Mouse (Mus musculus): ENCODE measurements around the gene Cdkn2aipnl. TPM values are rescaled to one million over a fixed set of nuclear protein-coding genes. Genes with fewer than 3 reads are reported as not detected.

Cdkn2aipnl gene
- polyA plus RNA-seq, 1 experiment from 2014 or later: 139 TPM

DNA sequence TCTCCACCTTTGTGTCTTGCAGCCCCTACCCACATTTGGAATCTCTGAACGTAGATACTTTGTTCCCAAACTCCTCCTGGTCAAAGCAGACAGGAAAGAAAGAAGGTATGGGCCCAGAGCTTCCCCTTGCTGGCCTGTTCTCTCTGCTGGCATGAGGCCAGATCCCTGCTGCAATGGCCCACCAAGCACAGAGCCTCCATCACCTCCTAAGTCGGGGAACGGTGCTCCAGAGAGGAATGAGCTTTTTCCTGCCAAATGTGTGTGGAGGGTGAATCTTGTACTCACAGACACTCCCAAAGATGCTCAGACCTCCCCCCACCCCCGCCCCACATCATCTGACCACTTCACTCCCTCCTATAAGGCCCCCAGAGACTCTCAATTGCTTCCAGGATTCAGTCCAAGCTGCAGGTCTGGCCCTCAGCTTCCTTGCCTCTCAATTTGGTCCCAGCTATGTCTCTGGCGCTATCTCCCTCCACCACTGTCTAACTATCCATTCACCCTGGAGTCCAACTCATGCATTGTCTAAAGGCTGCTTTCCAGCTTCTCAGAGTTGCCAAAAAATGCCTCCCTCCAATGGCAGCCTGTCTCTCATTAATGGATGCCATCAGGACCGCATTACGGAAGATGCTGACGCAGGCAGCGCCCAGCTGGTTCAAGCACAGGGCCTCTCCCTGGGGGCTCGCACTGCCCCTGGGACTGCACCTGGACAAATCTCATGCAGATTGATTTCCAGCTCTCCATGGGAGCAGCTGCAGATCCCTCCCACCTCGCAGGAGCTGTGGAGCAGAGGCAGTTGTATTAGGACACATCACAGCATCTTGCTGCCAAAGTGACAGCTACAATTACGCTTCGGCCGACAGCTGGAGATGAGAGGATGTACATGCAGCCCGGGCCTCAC lies 24.6 kb upstream of the Cdkn2aipnl start:
- Histone ChIP-seq H3K9ac (ENCODE audit: low read length) (no peak overlapping the region), H3K27ac (ENCODE audit: low read depth, low read length) (no peak overlapping the region)

DNA sequence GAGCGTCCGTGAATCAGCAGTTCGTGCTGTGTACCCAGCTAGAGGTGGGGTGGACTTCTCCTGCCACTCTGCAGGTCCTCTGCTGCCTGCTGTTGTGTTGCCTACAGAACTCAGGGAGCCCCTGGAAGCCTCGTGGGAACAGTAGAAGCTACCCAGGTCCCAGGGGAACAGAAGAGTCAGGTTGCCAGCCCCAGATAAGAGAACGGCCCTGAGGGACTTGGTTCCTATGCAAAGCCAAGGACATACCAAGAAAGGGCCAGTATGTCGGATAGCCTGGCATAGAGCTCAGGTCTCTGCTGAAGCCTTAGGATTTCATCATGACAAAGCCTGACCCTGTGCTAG lies 24.0 kb upstream of the Cdkn2aipnl start:
- no peak overlapping the region for H3K4me3 ChIP-seq (ENCODE audit: low read depth, low read length)
- H3K36me3 ChIP-seq (ENCODE audit: control insufficient read depth, insufficient read depth, low read length): no peaks in the 10 kb centered on the region
- ATAC-seq (ENCODE audit: insufficient read depth, low FRiP score, low TSS enrichment) (no peak), DNase-seq (ENCODE audit: low spot score) (peak; percentile 19)
- H3K4me1 ChIP-seq (ENCODE audit: control insufficient read depth, insufficient read depth, low read length): 0 out of 2 replicates have a peak, but pooled peaks cover 3% of the 10 kb centered on the region
- no peak overlapping the region for H3K9ac ChIP-seq (ENCODE audit: low read length)
- no peaks in the 10 kb centered on the region for H3K27me3 ChIP-seq (ENCODE audit: control insufficient read depth, insufficient read depth, low read length)
- 62% methylated on average over 6 of the region's 6 CpGs for WGBS
- no peaks in the 10 kb centered on the region for H3K9me3 ChIP-seq (ENCODE audit: control insufficient read depth, low read length)
- no peak overlapping the region for H3K27ac ChIP-seq (ENCODE audit: low read depth, low read length)
- H3K4me2 ChIP-seq (ENCODE audit: low read depth): no peak overlapping the region

More for the DNA sequence above, 24.6 kb upstream of the Cdkn2aipnl start:
- WGBS: 71% methylated on average over 15 of the region's 15 CpGs
- H3K4me2 ChIP-seq (ENCODE audit: low read depth): no peak overlapping the region
- no peaks in the 10 kb centered on the region for H3K36me3 ChIP-seq (ENCODE audit: control insufficient read depth, insufficient read depth, low read length)
- no peaks in the 10 kb centered on the region for H3K9me3 ChIP-seq (ENCODE audit: control insufficient read depth, low read length)
- no peak for DNase-seq (ENCODE audit: low spot score)
- H3K27me3 ChIP-seq (ENCODE audit: control insufficient read depth, insufficient read depth, low read length): no peaks in the 10 kb centered on the region
- 0 out of 2 replicates have a peak, but pooled peaks cover 3% of the 10 kb centered on the region for H3K4me1 ChIP-seq (ENCODE audit: control insufficient read depth, insufficient read depth, low read length)
- H3K4me3 ChIP-seq (ENCODE audit: low read depth, low read length): no peak overlapping the region
- ATAC-seq (ENCODE audit: insufficient read depth, low FRiP score, low TSS enrichment): no peak

DNA sequence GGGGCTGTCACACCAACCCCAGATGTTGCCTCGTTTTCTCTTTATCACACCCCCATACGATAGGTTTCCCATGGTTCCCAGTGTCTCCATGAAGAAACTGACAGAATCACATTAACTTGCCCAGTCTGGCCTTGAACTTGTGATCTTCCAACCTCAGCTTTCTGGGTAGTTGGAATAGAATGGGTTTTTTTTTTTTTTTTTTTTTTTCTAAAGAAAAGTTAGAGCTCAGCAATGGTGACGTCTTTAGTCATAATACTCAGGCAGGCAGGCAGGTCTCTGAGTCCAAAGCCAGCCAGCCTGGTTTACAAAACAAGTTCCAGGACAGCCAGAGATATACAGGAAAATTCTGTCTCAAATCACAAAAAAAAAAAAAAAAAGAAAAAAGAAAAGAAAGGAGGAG lies 23.2 kb upstream of the Cdkn2aipnl start:
- no peaks in the 10 kb centered on the region for H3K27me3 ChIP-seq (ENCODE audit: control insufficient read depth, insufficient read depth, low read length)
- H3K36me3 ChIP-seq (ENCODE audit: control insufficient read depth, insufficient read depth, low read length): no peaks in the 10 kb centered on the region
- H3K4me2 ChIP-seq (ENCODE audit: low read depth): no peak overlapping the region
- no peak overlapping the region for H3K4me3 ChIP-seq (ENCODE audit: low read depth, low read length)
- no peak for ATAC-seq (ENCODE audit: insufficient read depth, low FRiP score, low TSS enrichment)
- no peaks in the 10 kb centered on the region for H3K9me3 ChIP-seq (ENCODE audit: control insufficient read depth, low read length)
- 79% methylated on average over 3 of the region's 3 CpGs for WGBS
- 0 out of 2 replicates have a peak, but pooled peaks cover 3% of the 10 kb centered on the region for H3K4me1 ChIP-seq (ENCODE audit: control insufficient read depth, insufficient read depth, low read length)
- no peak overlapping the region for H3K9ac ChIP-seq (ENCODE audit: low read length)
- H3K27ac ChIP-seq (ENCODE audit: low read depth, low read length): no peak overlapping the region
- no peak for DNase-seq (ENCODE audit: low spot score)

DNA sequence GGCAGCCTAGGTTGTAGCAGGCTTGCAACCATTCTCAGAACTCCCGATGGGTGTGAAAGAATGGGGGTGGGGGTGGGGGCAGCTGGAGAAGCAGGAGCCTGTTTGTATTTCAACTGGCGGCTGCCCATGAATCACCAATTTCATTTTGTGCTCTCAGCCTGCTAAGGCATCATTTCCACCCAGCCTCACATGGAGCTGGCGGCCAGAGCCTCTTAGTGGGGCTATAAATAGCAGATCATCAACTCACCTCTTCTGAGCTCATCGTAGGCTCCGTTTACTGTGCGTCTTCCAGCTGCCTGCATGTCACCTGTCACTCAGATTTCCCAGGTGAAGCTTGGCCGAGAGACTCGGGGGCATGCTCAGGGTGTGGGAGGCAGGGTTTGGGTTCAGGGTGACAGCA lies 21.9 kb upstream of the Cdkn2aipnl start:
- Histone ChIP-seq H3K27me3 (ENCODE audit: control insufficient read depth, insufficient read depth, low read length) (no peaks in the 10 kb centered on the region), H3K9ac (ENCODE audit: low read length) (no peak overlapping the region), H3K4me2 (ENCODE audit: low read depth) (no peak overlapping the region), H3K4me1 (ENCODE audit: control insufficient read depth, insufficient read depth, low read length) (0 out of 2 replicates have a peak, but pooled peaks cover 3% of the 10 kb centered on the region), H3K36me3 (ENCODE audit: control insufficient read depth, insufficient read depth, low read length) (no peaks in the 10 kb centered on the region), H3K9me3 (ENCODE audit: control insufficient read depth, low read length) (no peaks in the 10 kb centered on the region), H3K4me3 (ENCODE audit: low read depth, low read length) (no peak overlapping the region), H3K27ac (ENCODE audit: low read depth, low read length) (no peak overlapping the region)
- DNase-seq (ENCODE audit: low spot score) (no peak), ATAC-seq (ENCODE audit: insufficient read depth, low FRiP score, low TSS enrichment) (no peak)
- WGBS: 29% methylated on average over 8 of the region's 8 CpGs

DNA sequence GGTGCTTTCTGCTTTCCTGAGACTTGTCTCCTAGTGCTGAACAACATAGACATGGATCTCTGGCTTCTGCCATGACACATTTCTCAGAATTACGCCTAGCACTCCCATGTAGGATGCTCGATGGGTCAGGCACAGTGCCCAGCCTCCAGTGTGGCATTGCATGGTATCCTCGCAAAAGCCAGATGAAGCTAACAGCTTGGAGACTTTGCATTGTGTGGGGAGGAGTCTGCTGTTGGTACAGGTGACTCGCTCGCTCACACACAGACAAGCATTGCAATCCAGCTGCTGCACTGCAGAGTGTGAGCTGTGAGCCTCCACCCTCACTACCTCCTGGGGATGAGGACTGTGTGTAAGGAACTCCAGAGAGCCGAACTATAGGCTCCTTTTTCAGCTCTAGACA lies 21.3 kb upstream of the Cdkn2aipnl start:
- Histone ChIP-seq H3K4me3 (ENCODE audit: low read depth, low read length) (no peak overlapping the region), H3K4me1 (ENCODE audit: control insufficient read depth, insufficient read depth, low read length) (0 out of 2 replicates have a peak, but pooled peaks cover 3% of the 10 kb centered on the region), H3K4me2 (ENCODE audit: low read depth) (no peak overlapping the region), H3K9ac (ENCODE audit: low read length) (no peak overlapping the region), H3K36me3 (ENCODE audit: control insufficient read depth, insufficient read depth, low read length) (no peaks in the 10 kb centered on the region), H3K27ac (ENCODE audit: low read depth, low read length) (no peak overlapping the region), H3K27me3 (ENCODE audit: control insufficient read depth, insufficient read depth, low read length) (no peaks in the 10 kb centered on the region), H3K9me3 (ENCODE audit: control insufficient read depth, low read length) (no peaks in the 10 kb centered on the region)
- ATAC-seq (ENCODE audit: insufficient read depth, low FRiP score, low TSS enrichment) (no peak), DNase-seq (ENCODE audit: low spot score) (no peak)
- 73% methylated on average over 6 of the region's 6 CpGs for WGBS

DNA sequence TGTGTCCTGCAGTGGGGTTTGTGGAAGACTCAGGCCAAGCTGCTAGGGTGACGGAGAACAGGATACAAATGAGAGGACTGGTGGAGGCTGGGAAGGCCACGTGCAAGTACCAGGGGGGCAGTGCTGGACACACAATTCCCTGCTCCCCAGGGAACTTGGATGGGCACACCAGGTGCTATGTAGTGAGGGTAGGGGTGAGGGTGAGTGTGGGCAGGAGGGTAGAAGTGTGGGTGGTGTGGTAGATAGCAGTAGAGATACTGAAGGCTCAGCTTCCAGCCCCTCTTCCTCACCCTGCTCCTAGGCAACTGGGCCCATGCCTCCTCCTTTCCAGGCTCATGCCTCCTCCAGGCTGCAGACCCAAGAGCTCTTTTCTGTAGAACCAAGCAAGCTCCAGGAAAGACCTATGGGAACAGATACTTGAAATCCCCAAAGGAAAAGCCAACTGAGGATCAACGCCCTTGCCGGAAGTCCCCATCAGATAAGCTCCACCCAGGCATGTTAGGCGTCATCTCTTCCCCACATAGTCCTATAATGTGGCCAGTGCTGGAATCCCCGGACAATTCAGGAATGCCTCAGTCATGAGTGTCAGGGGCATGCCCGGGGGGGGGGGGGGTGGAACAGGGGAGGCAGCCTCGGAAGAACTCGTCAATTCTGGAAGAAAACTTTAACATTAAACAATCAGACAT lies 18.2 kb upstream of the Cdkn2aipnl start:
- H3K27ac ChIP-seq (ENCODE audit: low read depth, low read length): no peak overlapping the region
- DNase-seq (ENCODE audit: low spot score): no peak
- WGBS: 85% methylated on average over 9 of the region's 9 CpGs
- H3K36me3 ChIP-seq (ENCODE audit: control insufficient read depth, insufficient read depth, low read length): no peaks in the 10 kb centered on the region
- H3K9ac ChIP-seq (ENCODE audit: low read length): no peak overlapping the region
- H3K4me3 ChIP-seq (ENCODE audit: low read depth, low read length): no peak overlapping the region
- H3K4me2 ChIP-seq (ENCODE audit: low read depth): no peak overlapping the region
- H3K4me1 ChIP-seq (ENCODE audit: control insufficient read depth, insufficient read depth, low read length): no peaks in the 10 kb centered on the region
- H3K9me3 ChIP-seq (ENCODE audit: control insufficient read depth, low read length): no peaks in the 10 kb centered on the region
- H3K27me3 ChIP-seq (ENCODE audit: control insufficient read depth, insufficient read depth, low read length): no peaks in the 10 kb centered on the region
- no peak for ATAC-seq (ENCODE audit: insufficient read depth, low FRiP score, low TSS enrichment)

DNA sequence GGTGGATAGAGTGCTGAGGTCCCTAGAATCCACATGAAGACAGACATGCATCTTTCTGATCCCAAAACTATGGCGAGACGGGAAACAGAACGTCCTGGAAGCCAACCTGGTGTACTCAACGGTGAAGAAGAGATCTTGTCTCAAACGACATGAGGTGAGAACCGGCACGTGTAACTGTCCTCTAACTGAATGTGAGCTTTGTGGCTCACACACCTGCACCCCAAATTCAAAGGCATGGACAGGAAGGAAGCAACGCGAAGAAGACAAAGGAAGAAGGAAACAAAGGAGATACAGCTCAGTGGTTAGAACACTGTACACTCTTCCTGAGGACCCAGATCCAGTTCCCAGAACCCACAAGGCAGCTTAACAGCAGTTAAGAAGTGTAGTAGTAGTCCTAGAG lies 17.5 kb upstream of the Cdkn2aipnl start:
- H3K9me3 ChIP-seq (ENCODE audit: control insufficient read depth, low read length): no peaks in the 10 kb centered on the region
- H3K27ac ChIP-seq (ENCODE audit: low read depth, low read length): no peak overlapping the region
- no peak overlapping the region for H3K4me2 ChIP-seq (ENCODE audit: low read depth)
- no peak for DNase-seq (ENCODE audit: low spot score)
- no peaks in the 10 kb centered on the region for H3K27me3 ChIP-seq (ENCODE audit: control insufficient read depth, insufficient read depth, low read length)
- H3K4me1 ChIP-seq (ENCODE audit: control insufficient read depth, insufficient read depth, low read length): no peaks in the 10 kb centered on the region
- WGBS: 94% methylated on average over 9 of the region's 9 CpGs
- no peak overlapping the region for H3K4me3 ChIP-seq (ENCODE audit: low read depth, low read length)
- no peaks in the 10 kb centered on the region for H3K36me3 ChIP-seq (ENCODE audit: control insufficient read depth, insufficient read depth, low read length)
- ATAC-seq (ENCODE audit: insufficient read depth, low FRiP score, low TSS enrichment): no peak
- no peak overlapping the region for H3K9ac ChIP-seq (ENCODE audit: low read length)

GRCm38 (mm10) chr11:51951861-51952420 lies 15.5 kb upstream of the Cdkn2aipnl start:
- Histone ChIP-seq H3K27me3 (ENCODE audit: control insufficient read depth, insufficient read depth, low read length) (no peaks in the 10 kb centered on the region), H3K9ac (ENCODE audit: low read length) (no peak overlapping the region), H3K4me3 (ENCODE audit: low read depth, low read length) (no peak overlapping the region), H3K4me2 (ENCODE audit: low read depth) (no peak overlapping the region), H3K27ac (ENCODE audit: low read depth, low read length) (no peak overlapping the region), H3K9me3 (ENCODE audit: control insufficient read depth, low read length) (no peaks in the 10 kb centered on the region), H3K4me1 (ENCODE audit: control insufficient read depth, insufficient read depth, low read length) (no peaks in the 10 kb centered on the region), H3K36me3 (ENCODE audit: control insufficient read depth, insufficient read depth, low read length) (no peaks in the 10 kb centered on the region)
- WGBS: 66% methylated on average over 5 of the region's 5 CpGs
- no peak for ATAC-seq (ENCODE audit: insufficient read depth, low FRiP score, low TSS enrichment)
- DNase-seq (ENCODE audit: low spot score): no peak

All from neural tube, embryonic 11.5 days (tissue).